8 mouse cellular contexts compared by ENCODE assay signal in the genomic region with DNA sequence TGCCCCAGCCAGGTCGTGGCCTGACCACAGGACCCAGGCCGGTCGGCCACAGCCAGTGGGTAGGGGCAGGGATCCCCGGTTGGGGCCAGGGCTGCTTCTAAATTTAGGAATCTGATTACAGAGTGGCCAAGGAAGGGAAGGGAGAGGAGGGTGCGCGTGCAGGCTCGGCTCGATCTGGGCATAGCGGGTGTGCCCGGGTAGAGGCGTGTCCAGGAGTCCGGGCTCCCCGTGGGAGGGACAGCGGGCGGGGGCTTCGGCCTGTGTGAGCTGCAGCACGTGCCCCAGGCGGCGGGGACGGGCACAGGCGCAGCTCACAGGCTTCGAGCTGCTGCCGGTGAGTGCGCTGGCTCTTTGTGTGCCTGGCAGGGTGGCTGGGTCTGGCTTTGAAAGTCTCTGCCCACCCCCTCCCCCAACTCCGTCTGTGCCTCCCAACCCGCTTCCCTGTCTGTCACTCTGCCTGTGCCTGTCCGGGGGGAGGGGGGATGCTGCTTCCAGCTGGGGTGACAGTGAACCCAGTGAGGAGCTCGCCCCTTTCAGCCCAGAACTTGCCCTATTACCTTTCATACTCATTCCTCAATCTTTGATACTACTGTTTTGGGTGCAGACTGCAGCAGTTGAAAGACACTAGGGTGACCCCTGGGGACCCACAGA. TPM values are rescaled to one million over a fixed set of nuclear protein-coding genes. Genes with fewer than 3 reads are reported as not detected.
A peak's percentile ranks its signal among the peaks of the same experiment; 100 is the strongest.
DNase-seq lines count a peak whose midpoint lies in the region; ATAC-seq and TF ChIP-seq lines count a peak whose summit lies in the region.

A gene (plus strand): TSS at position 235 of the 651 bp plus-strand sequence.

- H3K36me3 ChIP-seq in hindbrain, embryonic 13.5 days, result peaks cover 19% of the 10 kb centered on the region
- H3K36me3 ChIP-seq in splenic B cell, adult 2 months (ENCODE audit: control insufficient read depth, insufficient read depth, low read length, poor library complexity, severe bottlenecking), result no peaks in the 10 kb centered on the region

- H3K9ac ChIP-seq in hindbrain, embryonic 13.5 days, result peak within 1 kb of the TSS; percentile 96

- peak; percentile 36 for ATAC-seq in hindbrain, embryonic 13.5 days (ENCODE audit: low FRiP score)
- peak; percentile 22 for ATAC-seq in megakaryocyte, adult 5-6 weeks (ENCODE audit: poor library complexity, severe bottlenecking)

- TF ChIP-seq POLR2A in brain, embryonic 14.5 days (IDR thresholded peaks at IDR 0.05; ENCODE audit: borderline replicate concordance, extremely low read depth, insufficient read depth, insufficient read length, poor library complexity, severe bottlenecking), result peak; percentile 72; the same call in 1 of the 2 replicates

- H3K27ac ChIP-seq in hindbrain, embryonic 13.5 days, result peak within 1 kb of the TSS; percentile 98

- H3K4me1 ChIP-seq in hindbrain, embryonic 13.5 days (replicated peaks), result peaks cover 69% of the 10 kb centered on the region

- DNase-seq in cerebellum, adult 11-12 months, result peak; percentile 61
- DNase-seq in cerebellum, postnatal 36 days, result no peak
- DNase-seq in brain, embryonic 14.5 days (ENCODE audit: low read depth), result peak; percentile 97
- DNase-seq in gastrocnemius, adult 18-20 months (ENCODE audit: low spot score), result peak; percentile 67
- DNase-seq in left cerebral cortex, postnatal 10 days (ENCODE audit: extremely low spot score in 1 of 2, low spot score in 2 of 2), result peak in 1 of 2 experiments; percentile 84
- DNase-seq in splenic B cell, adult 2 months (ENCODE audit: low read depth, low spot score), result peak; percentile 44

- H3K4me3 ChIP-seq in hindbrain, embryonic 13.5 days, result peak within 1 kb of the TSS; percentile 89

- 0% methylated on average over 28 of the region's 28 CpGs for WGBS in hindbrain, embryonic 13.5 days

- intact Hi-C loops in left cerebral cortex, postnatal 10 days (cut with DNase I), result loop anchor here (10.0 kb wide), 1 partner anchor 148 kb away; a partner anchor contains a TSS

- no peak for TF ChIP-seq CTCF in brain, embryonic 14.5 days (IDR thresholded peaks at IDR 0.05; ENCODE audit: borderline replicate concordance, extremely low read depth, insufficient read depth, insufficient read length)

- no peaks in the 10 kb centered on the region for H3K27me3 ChIP-seq in hindbrain, embryonic 13.5 days
- H3K27me3 ChIP-seq in splenic B cell, adult 2 months (ENCODE audit: control insufficient read depth, insufficient read depth, low read length, poor library complexity, severe bottlenecking), result no peaks in the 10 kb centered on the region; the same call in 1 of the 2 replicates

- no peaks in the 10 kb centered on the region for H3K9me3 ChIP-seq in hindbrain, embryonic 13.5 days

- H3K4me2 ChIP-seq in hindbrain, embryonic 13.5 days, result peak within 1 kb of the TSS; percentile 89

RNA-seq across cellular contexts. Expression of the gene that starts here (rescaled TPM):
- 134 and 211 TPM in 2 replicates for polyA plus RNA-seq in brain, embryonic 14.5 days (2012; rRNA removed)
- total RNA-seq in gastrocnemius, adult 18-20 months (2021), result 1 to 10 TPM; 2.2 to 2.7 TPM
- polyA plus RNA-seq in hindbrain, embryonic 13.5 days (2015; fragmentation: Nextera tagmentation; extraction: Ambion mirVana), result 30.2 and 32.0 TPM in 2 replicates
- total RNA-seq in left cerebral cortex, postnatal 10 days (2021), result 10 to 100 TPM; 16.0 to 18.7 TPM
- 0.45 TPM in 1 of 2 replicates, not detected in the other for total RNA-seq in megakaryocyte, adult 5-6 weeks (2015)
- total RNA-seq in megakaryocyte, adult 5-6 weeks (2017), result 0.08 and 1.9 TPM in 2 replicates

Comparison
In these comparisons a context has a peak if more than half of its experiments do, and no peak if none do; other contexts are left out.
1. RNA of the gene that starts here (total RNA-seq): 16.0 to 18.7 TPM in left cerebral cortex, postnatal 10 days; 2.2 to 2.7 TPM in gastrocnemius, adult 18-20 months and 0.08 to 1.9 TPM in megakaryocyte, adult 5-6 weeks; every median in the first group is over 4 times any median in the second.
2. DNase-seq: peak in cerebellum, adult 11-12 months (single experiment), brain, embryonic 14.5 days (single experiment), gastrocnemius, adult 18-20 months (single experiment) and splenic B cell, adult 2 months (single experiment); none in cerebellum, postnatal 36 days (0 of 2).